Mouse (Mus musculus) limb, embryonic 14.5 days (tissue): ENCODE data around the gene Hist1h4c. TPM values are rescaled to one million over a fixed set of nuclear protein-coding genes. Genes with fewer than 3 reads are reported as not detected.

ENCODE experiments used
- ATAC-seq: fragments of 200-750 bp; cut with Nextera tagmentation; 2 replicates; pipeline ENCODE4 v1.8.0; 2017; ENCODE audit warnings: low read depth, moderate number of reproducible peaks, moderate TSS enrichment; ENCODE audit not compliant: low FRiP score
- DNase-seq: peaks from one replicate; pipeline ENCODE4 v3.0.0-alpha.2; 2015; ENCODE audit warnings: low spot score
- H3K27ac ChIP-seq: fragments of 300-500 bp; sonication (generic); replicated peaks from 2 replicates; pipeline ENCODE4 v1.5.1; 2014; ENCODE audit warnings: low read depth, mild to moderate bottlenecking, low read length, moderate library complexity, mixed read lengths
- H3K27me3 ChIP-seq: fragments of 300-500 bp; sonication (generic); 2 replicates; pipeline ENCODE4 v1.6.1; 2014; ENCODE audit warnings: low read length, mixed read lengths; ENCODE audit not compliant: control insufficient read depth, insufficient read depth
- H3K36me3 ChIP-seq: fragments of 300-500 bp; sonication (generic); 2 replicates; pipeline ENCODE4 v1.6.1; 2014; ENCODE audit warnings: mild to moderate bottlenecking, low read length, moderate library complexity, mixed read lengths; ENCODE audit not compliant: control insufficient read depth, insufficient read depth
- H3K4me1 ChIP-seq: fragments of 300-500 bp; sonication (generic); 2 replicates; pipeline ENCODE4 v1.6.1; 2014; ENCODE audit warnings: antibody characterized with exemption, low read length, mixed read lengths; ENCODE audit not compliant: control insufficient read depth, insufficient read depth
- H3K4me2 ChIP-seq: fragments of 300-500 bp; sonication (generic); replicated peaks from 2 replicates; pipeline ENCODE4 v1.6.1; 2014; ENCODE audit warnings: low read depth, mild to moderate bottlenecking, low read length, moderate library complexity; ENCODE audit not compliant: severe bottlenecking
- H3K4me3 ChIP-seq: fragments of 300-500 bp; sonication (generic); replicated peaks from 2 replicates; pipeline ENCODE4 v1.5.1; 2014; ENCODE audit warnings: low read length
- H3K9ac ChIP-seq: fragments of 300-500 bp; sonication (generic); 2 replicates; pipeline ENCODE4 v1.6.1; 2014; ENCODE audit warnings: mild to moderate bottlenecking, low read depth, low read length, moderate library complexity; ENCODE audit not compliant: severe bottlenecking
- H3K9me3 ChIP-seq: fragments of 300-500 bp; sonication (generic); 2 replicates; pipeline ENCODE4 v1.6.1; 2016; ENCODE audit warnings: low read length; ENCODE audit not compliant: control insufficient read depth
- POLR2A ChIP-seq: fragments of 200-500 bp; IDR thresholded peaks from 2 replicates; pipeline ENCODE4 v1.8.0; 2012; ENCODE audit warnings: inconsistent platforms, mild to moderate bottlenecking, moderate library complexity, borderline replicate concordance; ENCODE audit not compliant: insufficient read depth, insufficient read length; ENCODE audit errors: extremely low read depth
- WGBS: fragments of 180-500 bp; shearing (Covaris S2); extraction: QIAGEN DNeasy Blood & Tissue Kit; methylation state at CpG from one replicate; pipeline ENCODE4 v1.1.7; 2014; 5-methylcytosine and 5-hydroxymethylcytosine counted together
- polyA plus RNA-seq, 2 experiments: library from polyadenylated mRNA; depleted of rRNA in 1 of 2; stranded (reverse) in 1 of 2; unstranded in 1 of 2; fragments of >200 nt; fragmentation: Nextera tagmentation in 1 of 2; extraction: Ambion mirVana in 1 of 2; gene quantifications; 2 replicates each; pipeline versions ENCODE4 v1.2.1 to v1.2.3; 2012 to 2014

Hist1h4c gene
- polyA plus RNA-seq, 2 experiments, result 8.7 to 10.0 TPM

- H3K27ac ChIP-seq, result 0 out of 2 replicates have a peak overlapping the region, but pooled peaks have one; percentile 92
- no peaks in the 10 kb centered on the region for H3K9me3 ChIP-seq
- H3K9ac ChIP-seq, result peak overlapping the region; percentile 81; the same call in 1 of the 2 replicates
- H3K4me1 ChIP-seq, result peaks cover 11% of the 10 kb centered on the region
- H3K4me2 ChIP-seq, result peak overlapping the region; percentile 73
- no peaks in the 10 kb centered on the region for H3K36me3 ChIP-seq
- ATAC-seq (no peak), DNase-seq (no peak)
- no peaks in the 10 kb centered on the region for H3K27me3 ChIP-seq
- peak overlapping the region; percentile 44 for H3K4me3 ChIP-seq
- no peak for TF ChIP-seq POLR2A
- 50% methylated on average over 5 of the region's 5 CpGs for WGBS
These were observed 42.7 kb upstream of the Hist1h4c start for GRCm38 (mm10) chr13:23740910-23741309.

GRCm38 (mm10) chr13:23740256-23740840, 42.1 kb upstream of the Hist1h4c start:
- Histone ChIP-seq H3K4me2 (peak overlapping the region; percentile 73), H3K27ac (peak overlapping the region; percentile 92), H3K27me3 (no peaks in the 10 kb centered on the region), H3K4me1 (peaks cover 11% of the 10 kb centered on the region), H3K4me3 (peak overlapping the region; percentile 44), H3K9me3 (no peaks in the 10 kb centered on the region), H3K9ac (peak overlapping the region; percentile 81), H3K36me3 (no peaks in the 10 kb centered on the region)
- TF ChIP-seq POLR2A, result no peak
- ATAC-seq (no peak), DNase-seq (peak; percentile 29)
- 27% methylated on average over 13 of the region's 13 CpGs for WGBS

DNA sequence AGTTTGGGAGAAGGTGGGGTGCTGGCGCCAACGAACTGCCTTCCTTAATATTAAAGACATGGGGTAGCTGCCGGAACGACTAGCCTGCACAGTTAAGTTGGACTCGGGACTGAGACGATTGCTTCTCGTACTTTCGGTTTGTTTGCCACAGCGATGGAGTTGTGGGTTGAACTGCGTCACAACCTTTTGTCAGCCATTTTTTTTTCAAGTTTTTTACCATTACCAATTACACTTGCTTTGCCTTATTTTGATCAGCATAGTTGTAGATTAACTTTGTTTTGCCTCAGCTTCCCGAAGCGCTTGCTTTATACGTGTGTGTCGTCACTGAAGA, 41.6 kb upstream of the Hist1h4c start:
- peak overlapping the region; percentile 44 for H3K4me3 ChIP-seq
- H3K27me3 ChIP-seq, result no peaks in the 10 kb centered on the region
- peak; percentile 24 for ATAC-seq
- WGBS, result under 1% methylated on average over 14 of the region's 14 CpGs
- no peaks in the 10 kb centered on the region for H3K9me3 ChIP-seq
- peaks cover 11% of the 10 kb centered on the region for H3K4me1 ChIP-seq
- H3K36me3 ChIP-seq, result no peaks in the 10 kb centered on the region
- H3K4me2 ChIP-seq, result peak overlapping the region; percentile 73
- peak overlapping the region; percentile 81 for H3K9ac ChIP-seq
- peak overlapping the region; percentile 92 for H3K27ac ChIP-seq
- no peak for TF ChIP-seq POLR2A
- DNase-seq, result no peak

DNA sequence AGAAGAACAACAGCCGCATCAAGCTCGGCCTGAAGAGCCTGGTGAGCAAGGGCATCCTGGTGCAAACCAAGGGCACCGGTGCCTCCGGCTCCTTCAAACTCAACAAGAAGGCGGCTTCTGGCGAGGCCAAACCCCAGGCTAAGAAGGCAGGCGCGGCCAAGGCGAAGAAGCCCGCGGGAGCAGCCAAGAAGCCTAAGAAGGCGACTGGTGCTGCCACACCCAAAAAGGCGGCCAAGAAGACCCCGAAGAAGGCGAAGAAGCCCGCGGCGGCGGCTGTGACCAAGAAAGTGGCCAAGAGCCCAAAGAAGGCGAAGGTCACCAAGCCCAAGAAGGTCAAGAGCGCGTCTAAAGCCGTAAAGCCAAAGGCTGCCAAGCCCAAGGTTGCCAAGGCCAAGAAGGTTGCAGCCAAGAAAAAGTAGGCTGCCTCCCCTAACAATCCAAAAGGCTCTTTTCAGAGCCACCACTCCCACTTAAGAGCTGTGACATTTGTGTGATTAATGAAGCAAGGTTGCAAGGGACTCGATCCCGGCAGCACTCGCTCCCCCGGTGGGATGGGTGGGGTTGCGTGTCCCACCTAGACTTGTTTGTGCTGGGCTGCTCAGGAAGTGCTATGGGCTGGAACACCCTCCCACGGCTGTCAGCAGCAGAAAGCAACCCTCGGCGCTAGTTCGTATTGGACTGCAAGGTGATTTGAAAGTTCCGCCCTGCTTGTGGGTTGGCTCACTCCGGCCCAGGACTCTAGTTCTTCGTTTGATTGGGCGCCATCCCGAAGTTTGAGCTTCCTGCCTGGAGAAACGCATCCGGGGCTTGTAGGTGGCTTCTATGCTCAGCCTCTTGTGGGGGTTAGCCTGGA, 41.0 kb upstream of the Hist1h4c start:
- TF ChIP-seq POLR2A, result peak; percentile 71; the same call in 1 of the 2 replicates
- Histone ChIP-seq H3K9me3 (no peaks in the 10 kb centered on the region), H3K27ac (peak overlapping the region; percentile 92), H3K36me3 (no peaks in the 10 kb centered on the region), H3K27me3 (no peaks in the 10 kb centered on the region), H3K4me1 (peaks cover 9% of the 10 kb centered on the region), H3K9ac (peak overlapping the region; percentile 81), H3K4me2 (peak overlapping the region; percentile 73), H3K4me3 (peak overlapping the region; percentile 44)
- ATAC-seq (peak; percentile 90), DNase-seq (peak; percentile 97)
- under 1% methylated on average over 39 of the region's 39 CpGs for WGBS

GRCm38 (mm10) chr13:23738677-23739068, 40.4 kb upstream of the Hist1h4c start, which contains the start of gene Hist1h1c:
Hist1h1c (plus strand) TSS chr13:23738808.
- H3K4me2 ChIP-seq, result peak within 1 kb of the TSS; percentile 73
- peak within 1 kb of the TSS; percentile 44 for H3K4me3 ChIP-seq
- H3K36me3 ChIP-seq, result no peaks in the 10 kb centered on the region
- WGBS, result 0% methylated on average over 27 of the region's 38 CpGs
- TF ChIP-seq POLR2A, result peak; percentile 97
- H3K9me3 ChIP-seq, result no peaks in the 10 kb centered on the region
- peak within 1 kb of the TSS; percentile 81 for H3K9ac ChIP-seq
- peak within 1 kb of the TSS; percentile 92 for H3K27ac ChIP-seq
- peaks cover 9% of the 10 kb centered on the region for H3K4me1 ChIP-seq
- DNase-seq, result peak; percentile 98
- peak; percentile 90 for ATAC-seq
- H3K27me3 ChIP-seq, result no peaks in the 10 kb centered on the region
